Mouse (Mus musculus) heart, adult 2 months (tissue): ENCODE measurements around the gene Cfap45. TPM values are rescaled to one million over a fixed set of nuclear protein-coding genes. Genes with fewer than 3 reads are reported as not detected.

Experiments used
- DNase-seq, 2 experiments: peaks; one replicate each; pipeline ENCODE4 v3.0.0; 2021
- H3K27ac ChIP-seq: fragments of 200-600 bp; 2 replicates; pipeline ENCODE4 v1.8.1; 2022
- H3K27me3 ChIP-seq: fragments of 200-500 bp; 2 replicates; pipeline ENCODE4 v1.6.1; 2012; ENCODE audit warnings: mild to moderate bottlenecking, low read length, inconsistent platforms, mixed read lengths; ENCODE audit not compliant: control insufficient read depth, insufficient read depth
- H3K36me3 ChIP-seq: fragments of 200-500 bp; 2 replicates; pipeline ENCODE4 v1.6.1; 2012; ENCODE audit warnings: low read length, inconsistent platforms; ENCODE audit not compliant: control insufficient read depth, insufficient read depth
- H3K4me1 ChIP-seq: fragments of 200-500 bp; 2 replicates; pipeline ENCODE4 v1.6.1; 2011; ENCODE audit warnings: low read length; ENCODE audit not compliant: control insufficient read depth, insufficient read depth
- H3K4me3 ChIP-seq: fragments of 200-600 bp; 2 replicates; pipeline ENCODE4 v1.8.1; 2022
- H3K79me2 ChIP-seq: fragments of 200-500 bp; replicated peaks from 2 replicates; pipeline ENCODE4 v1.6.1; 2012; ENCODE audit warnings: mild to moderate bottlenecking, inconsistent platforms, low read length, moderate library complexity, mixed read lengths; ENCODE audit not compliant: control insufficient read depth, insufficient read depth
- H3K9ac ChIP-seq: fragments of 200-500 bp; 2 replicates; pipeline ENCODE4 v1.6.1; 2012; ENCODE audit warnings: low read depth, mild to moderate bottlenecking, control low read depth, inconsistent platforms, low read length, mixed read lengths
- CTCF ChIP-seq: fragments of 200-600 bp; IDR thresholded peaks from 2 replicates; pipeline ENCODE4 v1.8.1; 2022; ENCODE audit warnings: antibody characterized with exemption, mild to moderate bottlenecking, moderate library complexity
- EP300 ChIP-seq: fragments of 200-500 bp; IDR thresholded peaks from 2 replicates; pipeline ENCODE4 v1.6.1; 2011; ENCODE audit warnings: low read depth, low read length, control low read depth; ENCODE audit not compliant: insufficient read depth
- POLR2A ChIP-seq: fragments of 200-500 bp; IDR thresholded peaks from 2 replicates; pipeline ENCODE4 v1.6.1; 2011; ENCODE audit warnings: mild to moderate bottlenecking, low read depth, low read length, control low read depth; ENCODE audit not compliant: insufficient read depth
- WGBS: fragments of 180-500 bp; shearing (Covaris S2); methylation state at CpG from one replicate; pipeline ENCODE4 v1.1.7; 2018; 5-methylcytosine and 5-hydroxymethylcytosine counted together
- intact Hi-C: fragments of 180-260 bp; cut with DNase I; formaldehyde crosslinking; loops from one replicate; pipeline ENCODE4 v1.15.1; 2025
- polyA plus RNA-seq: library from polyadenylated mRNA; depleted of rRNA; stranded (reverse); fragments of >200 nt; gene quantifications from 2 replicates; pipeline ENCODE4 v1.2.3, GENCODE M21; 2012
- total RNA-seq, 2 experiments: library from RNA; stranded (reverse); gene quantifications; 2 replicates each; pipeline ENCODE4 v1.2.3; 2021

Cfap45 gene
- total and polyA plus RNA-seq, 3 experiments, result 0.39 to 0.53 (median 0.52) TPM

DNA sequence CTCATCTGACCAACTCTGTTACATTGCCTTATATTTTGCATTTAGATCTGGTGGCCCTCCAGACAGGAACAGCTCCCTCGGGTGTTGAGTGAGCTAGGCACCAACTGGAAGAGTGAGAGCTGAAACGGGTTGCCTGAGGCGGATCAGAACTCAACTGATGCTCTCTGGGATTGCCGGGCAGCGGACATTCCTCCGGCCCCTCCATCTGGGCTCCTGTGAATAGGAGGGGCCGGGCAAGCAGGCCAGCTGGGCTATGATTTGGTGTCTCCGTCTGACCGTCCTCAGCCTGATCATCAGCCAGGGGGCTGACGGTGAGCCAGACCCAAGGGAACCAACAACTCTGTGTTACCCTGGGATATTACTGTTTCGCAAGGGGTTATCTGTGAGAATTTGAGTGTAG is 36.4 kb upstream of the Cfap45 start:
- Histone ChIP-seq H3K79me2 (no peaks in the 10 kb centered on the region), H3K36me3 (no peaks in the 10 kb centered on the region), H3K4me1 (no peaks in the 10 kb centered on the region), H3K27ac (no peak overlapping the region), H3K27me3 (no peaks in the 10 kb centered on the region), H3K4me3 (no peak overlapping the region), H3K9ac (no peak overlapping the region)
- intact Hi-C loops, result loop anchor here (5.0 to 10.0 kb wide), 2 partner anchors 133 to 459 kb away; partner anchors contain the start of gene Vangl2
- TF ChIP-seq EP300 (no peak), POLR2A (no peak), CTCF (no peak)
- DNase-seq, result no peak
- 79% methylated on average over 11 of the region's 11 CpGs for WGBS

GRCm38 (mm10) chr1:172484671-172485070 is 35.9 kb upstream of the Cfap45 start:
- no peak overlapping the region for H3K4me3 ChIP-seq
- WGBS, result 88% methylated on average over 13 of the region's 13 CpGs
- no peaks in the 10 kb centered on the region for H3K4me1 ChIP-seq
- intact Hi-C loops, result loop anchor here (5.0 to 10.0 kb wide), 2 partner anchors 133 to 460 kb away; partner anchors contain the start of gene Vangl2
- H3K9ac ChIP-seq, result no peak overlapping the region
- no peaks in the 10 kb centered on the region for H3K27me3 ChIP-seq
- no peak for TF ChIP-seq CTCF
- no peak for TF ChIP-seq POLR2A
- no peak for TF ChIP-seq EP300
- H3K79me2 ChIP-seq, result no peaks in the 10 kb centered on the region
- no peak overlapping the region for H3K27ac ChIP-seq
- H3K36me3 ChIP-seq, result no peaks in the 10 kb centered on the region
- DNase-seq, result no peak

- intact Hi-C loops, result loop anchor here (10.0 kb wide), 1 partner anchor 461 kb away; the partner anchor contains the start of gene Vangl2
- Histone ChIP-seq H3K27me3 (no peaks in the 10 kb centered on the region), H3K9ac (no peak overlapping the region), H3K4me3 (no peak overlapping the region), H3K36me3 (no peaks in the 10 kb centered on the region), H3K4me1 (peaks cover 1% of the 10 kb centered on the region; the same call in 1 of the 2 replicates), H3K79me2 (no peaks in the 10 kb centered on the region), H3K27ac (no peak overlapping the region)
- DNase-seq, result no peak
- 83% methylated on average over 6 of the region's 6 CpGs for WGBS
- TF ChIP-seq POLR2A (no peak), EP300 (no peak), CTCF (no peak)
These were observed 34.8 kb upstream of the Cfap45 start for GRCm38 (mm10) chr1:172485821-172486220.

GRCm38 (mm10) chr1:172486236-172486635 is 34.4 kb upstream of the Cfap45 start:
- Histone ChIP-seq H3K27me3 (no peaks in the 10 kb centered on the region), H3K27ac (no peak overlapping the region), H3K36me3 (no peaks in the 10 kb centered on the region), H3K4me1 (peaks cover 1% of the 10 kb centered on the region; the same call in 1 of the 2 replicates), H3K4me3 (no peak overlapping the region), H3K79me2 (no peaks in the 10 kb centered on the region), H3K9ac (no peak overlapping the region)
- TF ChIP-seq POLR2A, result no peak
- TF ChIP-seq EP300, result no peak
- TF ChIP-seq CTCF, result no peak
- WGBS, result 69% methylated on average over 4 of the region's 4 CpGs
- intact Hi-C loops, result loop anchor here (10.0 kb wide), 1 partner anchor 461 kb away; the partner anchor contains the start of gene Vangl2
- DNase-seq, result no peak

- no peak overlapping the region for H3K9ac ChIP-seq
- DNase-seq, result no peak
- H3K27me3 ChIP-seq, result no peaks in the 10 kb centered on the region
- no peak overlapping the region for H3K27ac ChIP-seq
- intact Hi-C loops, result loop anchor here (10.0 kb wide), 1 partner anchor 462 kb away; the partner anchor contains the start of gene Vangl2
- H3K36me3 ChIP-seq, result no peaks in the 10 kb centered on the region
- no peak for TF ChIP-seq POLR2A
- no peak for TF ChIP-seq EP300
- TF ChIP-seq CTCF, result no peak
- H3K79me2 ChIP-seq, result no peaks in the 10 kb centered on the region
- peaks cover 1% of the 10 kb centered on the region; the same call in 1 of the 2 replicates for H3K4me1 ChIP-seq
- 84% methylated on average over 5 of the region's 5 CpGs for WGBS
- no peak overlapping the region for H3K4me3 ChIP-seq
These were observed 34.0 kb upstream of the Cfap45 start for GRCm38 (mm10) chr1:172486651-172487050.

DNA sequence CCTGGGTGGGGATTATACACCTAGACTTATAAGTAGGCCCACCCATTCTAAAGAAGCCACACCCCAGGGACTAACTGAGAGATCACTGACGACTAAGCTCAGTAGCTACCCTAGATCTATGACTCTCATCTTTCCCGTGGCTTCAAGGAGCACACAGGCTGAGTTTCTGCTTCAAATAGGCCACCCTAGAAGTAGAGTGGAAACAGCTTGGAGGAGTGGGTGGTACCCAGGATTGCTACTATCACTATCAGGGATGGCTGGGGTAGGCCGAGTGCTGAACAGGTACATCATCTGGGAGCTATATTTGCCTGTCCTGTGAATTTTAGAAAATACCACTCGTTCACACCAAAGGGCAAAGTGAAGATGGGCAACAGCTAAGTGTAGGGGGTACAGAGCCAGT is 32.7 kb upstream of the Cfap45 start:
- TF ChIP-seq EP300 (no peak), POLR2A (no peak), CTCF (no peak)
- Histone ChIP-seq H3K79me2 (no peaks in the 10 kb centered on the region), H3K9ac (no peak overlapping the region), H3K4me1 (peaks cover 1% of the 10 kb centered on the region; the same call in 1 of the 2 replicates), H3K4me3 (no peak overlapping the region), H3K27me3 (no peaks in the 10 kb centered on the region), H3K27ac (no peak overlapping the region), H3K36me3 (no peaks in the 10 kb centered on the region)
- intact Hi-C loops, result loop anchor here (10.0 kb wide), 1 partner anchor 463 kb away; the partner anchor contains the start of gene Vangl2
- no peak for DNase-seq
- WGBS, result 87% methylated on average over 4 of the region's 4 CpGs
